Mouse (Mus musculus) lung, postnatal 14 days (tissue): ENCODE measurements around the gene Acer3.
"Not testable (repeated sequence)": the region's sequence is repeated elsewhere in the genome, so short reads cannot be mapped to it uniquely, and the experiment has no call there.

ENCODE experiments used
- DNase-seq: peaks from one replicate; pipeline ENCODE4 v3.0.0; 2021

Gene Acer3

GRCm38 (mm10) chr7:98268166-98268565 lies 52.8 kb downstream of the Acer3 start:
- DNase-seq: not testable (repeated sequence)

GRCm38 (mm10) chr7:98252520-98252919 lies 68.5 kb downstream of the Acer3 start:
- no peak for DNase-seq

- peak; percentile 3 for DNase-seq
Measured at GRCm38 (mm10) chr7:98236686-98237359, 84.2 kb downstream of the Acer3 start.

GRCm38 (mm10) chr7:98223796-98224195 lies 97.2 kb downstream of the Acer3 start:
- no peak for DNase-seq

- no peak for DNase-seq
Measured at GRCm38 (mm10) chr7:98216713-98217112, 104.3 kb downstream of the Acer3 start.

GRCm38 (mm10) chr7:98202946-98203345 lies 118.1 kb downstream of the Acer3 start:
- no peak for DNase-seq

GRCm38 (mm10) chr7:98201493-98202028 lies 119.4 kb downstream of the Acer3 start:
- DNase-seq: no peak

GRCm38 (mm10) chr7:98200396-98200795 lies 120.6 kb downstream of the Acer3 start:
- no peak for DNase-seq

- no peak for DNase-seq
Measured at GRCm38 (mm10) chr7:98199381-98199780, 121.6 kb downstream of the Acer3 start, which contains the start of gene B3gnt6. Gene B3gnt6, minus strand, starts transcription at chr7:98199481.

- DNase-seq: no peak
Measured at GRCm38 (mm10) chr7:98195151-98195801, 125.7 kb downstream of the Acer3 start.

GRCm38 (mm10) chr7:98194026-98194792 lies 126.8 kb downstream of the Acer3 start:
- no peak for DNase-seq

- DNase-seq: peak; percentile 42
Measured at GRCm38 (mm10) chr7:98193515-98194025, 127.4 kb downstream of the Acer3 start.

- DNase-seq: peak; percentile 62
Measured at GRCm38 (mm10) chr7:98191571-98192250, 129.3 kb downstream of the Acer3 start.

GRCm38 (mm10) chr7:98190578-98190977 lies 130.4 kb downstream of the Acer3 start:
- DNase-seq: no peak

GRCm38 (mm10) chr7:98189745-98190144 lies 131.3 kb downstream of the Acer3 start:
- DNase-seq: no peak

GRCm38 (mm10) chr7:98188680-98189079 lies 132.3 kb downstream of the Acer3 start:
- DNase-seq: no peak

- DNase-seq: no peak
Measured at GRCm38 (mm10) chr7:98188238-98188637, 132.8 kb downstream of the Acer3 start.

GRCm38 (mm10) chr7:98187332-98187731 lies 133.7 kb downstream of the Acer3 start:
- DNase-seq: not testable (repeated sequence)

- DNase-seq: no peak
Measured at GRCm38 (mm10) chr7:98186637-98187036, 134.4 kb downstream of the Acer3 start.

- DNase-seq: no peak
Measured at GRCm38 (mm10) chr7:98185326-98185725, 135.7 kb downstream of the Acer3 start.

GRCm38 (mm10) chr7:98178560-98179231 lies 142.3 kb downstream of the Acer3 start:
- no peak for DNase-seq
